Mouse (Mus musculus): ENCODE data around the gene 3110070M22Rik.

DNA sequence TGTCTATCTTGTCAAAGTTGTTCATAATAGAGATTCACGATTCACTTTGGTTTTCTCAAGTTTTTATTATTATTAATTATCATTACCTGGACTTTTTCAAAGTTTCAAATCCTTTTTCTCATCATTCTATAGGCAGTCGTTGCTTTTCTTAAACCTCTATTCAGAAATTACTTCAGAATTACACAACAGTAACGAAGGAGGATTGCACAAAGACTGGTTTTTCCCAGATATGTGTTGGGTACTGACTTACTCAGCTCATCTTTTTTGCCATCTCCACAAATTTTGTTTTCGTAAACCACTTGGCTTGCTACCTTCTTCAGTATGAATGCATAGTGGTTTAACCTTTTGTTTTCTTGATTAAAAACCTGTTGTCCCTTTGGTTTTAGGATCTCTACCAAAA is 34.6 kb downstream of the 3110070M22Rik start:
- TF ChIP-seq CTCF (IDR thresholded peaks at IDR 0.05; ENCODE audit: low read depth) (no peak), EP300 (IDR thresholded peaks at IDR 0.05; ENCODE audit: low read depth) (no peak)
